Mouse (Mus musculus) spleen, postnatal 10 days (tissue): Measurements from ENCODE around the gene G430095P16Rik.

Experiments
- DNase-seq, 2 experiments: peaks; one replicate each; pipeline ENCODE4 v3.0.0; 2021 to 2022; ENCODE audit warnings: low spot score in 2 of 2

Gene G430095P16Rik

DNA sequence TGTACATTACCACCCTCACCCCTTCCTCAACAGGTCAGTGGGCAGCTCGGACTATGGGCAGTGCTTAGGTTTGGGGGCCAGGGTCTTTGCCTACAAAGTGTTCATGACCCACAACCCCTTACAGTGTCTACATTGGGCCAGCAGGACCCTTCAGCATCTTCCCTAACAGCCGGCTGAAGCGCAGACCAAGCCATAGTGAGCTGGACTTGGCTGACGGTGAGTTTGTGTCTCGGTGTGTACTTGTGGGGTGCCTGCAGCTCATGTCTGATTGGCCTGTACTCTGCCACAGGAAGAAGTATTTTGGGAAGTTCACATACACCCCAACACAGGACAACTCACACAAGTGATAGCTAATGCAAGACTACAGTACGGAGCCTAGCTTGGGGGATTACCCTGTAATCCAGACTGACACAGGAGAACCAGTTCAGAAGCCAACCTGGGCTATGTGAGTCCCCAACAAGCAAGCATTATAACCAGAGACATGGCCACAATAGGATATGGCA lies 19.8 kb upstream of the G430095P16Rik start:
- DNase-seq = peak; percentile 46 to 73

GRCm38 (mm10) chr8:84703466-84704249 lies 19.1 kb upstream of the G430095P16Rik start:
- peak; percentile 63 to 67 for DNase-seq

GRCm38 (mm10) chr8:84704356-84704755 lies 18.5 kb upstream of the G430095P16Rik start:
- peak; percentile 90 to 94 for DNase-seq

DNA sequence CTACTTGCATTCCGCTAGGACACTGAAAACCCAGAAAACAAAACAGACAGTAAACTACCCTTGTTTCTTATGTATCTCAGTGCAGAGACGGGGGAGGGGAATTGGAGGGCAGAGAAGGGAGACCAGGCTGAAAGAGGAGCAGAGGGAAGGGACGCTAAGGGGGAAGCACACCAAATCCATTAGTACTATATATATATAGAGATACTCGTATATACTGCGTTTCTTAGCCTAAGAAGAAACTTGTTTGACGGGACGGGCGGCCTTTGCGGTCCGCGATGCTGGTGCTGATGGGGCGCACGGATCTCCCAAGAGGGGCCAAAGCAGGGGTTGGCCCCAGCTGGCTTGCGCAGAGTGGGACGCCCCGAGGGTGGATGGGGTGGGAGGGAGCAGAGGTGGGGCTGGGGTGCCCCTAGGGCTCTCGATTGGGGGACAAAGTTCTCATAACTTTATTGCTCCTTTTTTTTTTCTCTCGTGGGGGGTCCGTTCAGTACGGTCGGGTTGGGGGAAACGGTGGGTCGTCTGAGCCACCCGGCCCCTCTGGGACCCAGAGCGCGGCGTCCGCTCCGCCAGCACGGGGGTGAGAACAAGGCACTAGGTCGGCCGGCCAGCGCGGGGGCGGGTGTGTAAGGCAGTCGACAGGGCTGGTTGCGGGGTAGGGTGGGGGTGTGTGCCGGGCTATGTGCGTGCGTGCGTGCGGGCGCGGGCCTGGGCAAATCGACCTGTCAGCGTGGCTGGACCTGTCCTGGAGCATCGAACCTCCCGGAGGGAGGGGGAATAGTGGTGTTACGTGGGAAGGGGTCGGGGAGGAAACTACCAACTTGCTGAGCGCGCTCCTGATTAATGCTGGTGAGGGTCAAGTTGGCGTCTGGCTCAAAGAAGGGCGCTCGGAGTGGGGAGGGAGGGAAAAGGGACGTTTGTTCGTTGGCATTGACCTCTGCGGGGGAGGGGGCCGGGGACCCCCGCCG lies 17.7 kb upstream of the G430095P16Rik start:
- DNase-seq = peak; percentile 80 to 82

- DNase-seq = no peak
Measured at GRCm38 (mm10) chr8:84705960-84706359, 16.8 kb upstream of the G430095P16Rik start.

DNA sequence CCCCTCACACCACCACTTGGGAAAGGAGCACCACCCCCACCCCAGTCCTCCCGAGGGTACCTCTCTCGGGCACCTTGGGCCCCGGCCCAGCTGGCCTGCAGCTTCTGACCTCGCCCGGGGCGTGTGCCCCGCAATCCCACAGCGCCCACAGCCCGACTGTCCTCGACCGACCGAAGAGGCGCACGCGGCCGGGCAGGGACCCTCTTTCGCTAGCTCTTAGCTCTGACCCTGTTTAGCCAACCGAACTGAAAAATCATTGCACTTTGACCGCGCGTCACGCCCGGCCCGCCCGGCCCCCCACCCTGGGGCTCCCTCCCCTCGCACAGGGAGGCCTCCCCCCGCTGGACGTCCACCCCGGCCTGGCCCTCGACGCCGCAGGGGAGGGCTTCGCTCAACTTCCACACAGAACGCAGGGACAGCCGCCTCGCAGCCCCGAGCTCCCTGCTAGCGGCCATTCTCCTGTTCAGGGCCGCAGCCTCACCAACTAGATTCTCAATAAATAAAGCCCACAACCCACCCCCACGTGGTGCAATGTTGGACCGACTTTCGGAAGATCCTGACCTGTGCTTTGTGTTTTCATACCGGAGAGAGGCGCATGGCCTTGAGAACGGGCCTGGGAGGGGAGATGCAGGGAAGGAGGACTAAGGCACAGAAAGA lies 16.1 kb upstream of the G430095P16Rik start:
- peak; percentile 59 to 61 for DNase-seq

DNA sequence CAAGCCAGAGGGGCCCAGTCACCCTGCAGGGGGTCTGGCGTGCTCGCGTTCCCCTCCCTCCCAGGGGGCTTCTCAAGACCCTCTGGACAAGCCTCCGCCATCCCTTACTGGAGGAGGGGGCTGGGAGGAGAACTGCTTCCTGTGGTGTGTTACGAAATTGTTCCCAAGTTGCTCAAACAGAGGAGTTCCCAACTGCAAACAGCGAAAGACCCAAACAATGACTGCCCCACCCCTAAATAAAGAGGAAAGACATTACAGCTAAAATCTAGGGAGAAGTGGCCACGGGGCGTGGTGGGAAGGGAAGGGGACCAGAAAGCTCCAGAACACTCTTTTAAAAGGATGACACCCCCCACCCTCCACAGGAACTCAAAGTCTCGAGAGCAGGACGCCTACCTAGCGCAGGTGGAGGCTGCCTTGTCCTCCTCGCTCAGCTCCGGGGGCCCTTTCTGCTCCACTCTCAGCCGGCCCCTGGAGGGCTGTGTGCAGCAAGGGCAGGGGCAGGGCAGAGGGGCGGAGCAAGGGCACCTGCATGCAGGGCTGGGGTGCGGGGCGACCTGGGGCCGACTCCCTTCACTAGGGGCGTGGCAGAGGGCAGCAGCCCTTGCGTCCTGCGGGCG lies 15.4 kb upstream of the G430095P16Rik start:
- DNase-seq = peak; percentile 76 to 85

- DNase-seq = peak in 1 of 2 experiments; percentile 44
Measured at GRCm38 (mm10) chr8:84708071-84708541, 14.7 kb upstream of the G430095P16Rik start.

GRCm38 (mm10) chr8:84708774-84709475 lies 13.9 kb upstream of the G430095P16Rik start:
- peak; percentile 87 to 92 for DNase-seq

GRCm38 (mm10) chr8:84709931-84710330 lies 12.9 kb upstream of the G430095P16Rik start:
- DNase-seq = no peak

- DNase-seq = no peak
Measured at GRCm38 (mm10) chr8:84711312-84711711, 11.5 kb upstream of the G430095P16Rik start.

DNA sequence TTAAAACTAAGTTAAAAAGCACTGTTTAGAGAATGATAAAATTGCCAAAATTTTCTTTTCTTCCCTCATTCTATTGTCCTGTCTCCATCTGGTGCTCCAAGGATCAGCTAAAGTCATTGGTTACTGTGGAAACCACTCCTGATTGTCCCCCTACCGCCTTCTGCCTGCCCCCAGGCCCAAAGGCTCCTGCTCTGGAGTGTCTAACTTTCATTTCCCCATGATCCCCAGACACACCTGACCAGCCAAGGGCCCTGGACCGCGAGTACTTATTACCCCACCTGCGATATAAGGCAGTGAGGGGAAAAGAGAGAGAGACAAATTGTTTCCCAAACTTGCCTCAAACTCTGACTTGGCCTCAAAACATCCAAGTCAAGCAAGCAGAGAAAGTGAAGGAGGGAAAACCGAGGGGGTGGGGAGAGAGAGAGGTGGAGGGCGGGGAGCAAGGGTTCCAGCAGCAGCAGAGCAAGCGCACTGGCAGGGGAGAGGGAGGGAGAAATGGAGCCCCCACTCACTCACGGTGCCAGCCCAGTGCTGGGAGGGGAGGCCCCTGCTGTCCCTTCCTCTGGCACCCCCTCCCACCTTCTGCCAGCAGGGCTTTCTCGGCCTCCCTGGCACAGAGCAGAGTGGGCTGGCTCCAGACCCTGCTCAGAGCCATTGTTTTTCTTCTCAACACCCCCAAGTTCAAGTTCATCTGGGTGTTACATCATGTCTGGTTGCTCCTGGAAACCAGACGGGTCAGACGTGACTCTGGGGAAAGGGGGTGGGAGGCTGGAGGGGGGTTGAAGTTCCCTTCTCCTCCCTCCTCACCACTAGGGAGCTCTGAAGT lies 10.7 kb upstream of the G430095P16Rik start:
- no peak for DNase-seq

DNA sequence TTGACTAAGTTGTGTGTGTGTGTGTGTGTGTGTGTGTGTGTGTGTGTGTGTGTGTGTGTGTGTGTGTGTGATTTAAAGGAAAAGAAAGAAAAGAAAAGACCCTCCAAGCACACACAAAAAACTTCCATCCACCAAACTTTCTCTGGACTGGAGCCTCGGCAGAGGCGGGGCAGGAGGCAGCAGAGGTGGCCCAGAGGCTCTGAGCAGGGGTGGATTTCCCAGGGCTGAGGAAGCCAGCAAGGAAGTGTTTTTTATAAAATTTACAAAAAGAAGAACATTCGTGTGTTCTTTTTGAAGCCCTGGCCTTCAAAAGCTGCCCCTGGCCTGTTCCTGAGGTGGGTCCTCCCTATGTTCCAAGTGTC lies 10.1 kb upstream of the G430095P16Rik start:
- DNase-seq = no peak

GRCm38 (mm10) chr8:84713381-84713780 lies 9.4 kb upstream of the G430095P16Rik start:
- no peak for DNase-seq

- no peak for DNase-seq
Measured at GRCm38 (mm10) chr8:84714161-84714560, 8.6 kb upstream of the G430095P16Rik start.

- no peak for DNase-seq
Measured at GRCm38 (mm10) chr8:84715893-84716468, 6.8 kb upstream of the G430095P16Rik start.

DNA sequence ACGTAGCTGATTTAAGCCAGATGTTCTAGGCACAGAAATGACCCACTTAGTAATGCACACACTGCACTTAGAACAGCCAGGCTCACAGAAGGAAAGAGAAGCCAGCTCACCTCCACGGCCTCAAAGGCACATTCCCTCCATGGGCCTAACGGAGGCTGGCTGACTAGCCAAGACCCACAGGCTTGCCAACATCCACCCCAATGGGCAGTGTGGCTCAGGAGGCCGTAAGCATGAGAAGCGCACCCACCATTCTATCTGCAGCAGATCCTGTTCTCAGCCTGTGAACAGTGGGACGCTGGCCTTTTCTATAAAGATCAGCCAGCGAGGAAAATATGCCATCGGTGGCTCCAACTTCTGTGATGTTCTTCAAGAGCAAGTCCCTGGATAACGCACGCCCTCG lies 6.0 kb upstream of the G430095P16Rik start:
- no peak for DNase-seq

GRCm38 (mm10) chr8:84718476-84718875 lies 4.3 kb upstream of the G430095P16Rik start:
- no peak for DNase-seq

DNA sequence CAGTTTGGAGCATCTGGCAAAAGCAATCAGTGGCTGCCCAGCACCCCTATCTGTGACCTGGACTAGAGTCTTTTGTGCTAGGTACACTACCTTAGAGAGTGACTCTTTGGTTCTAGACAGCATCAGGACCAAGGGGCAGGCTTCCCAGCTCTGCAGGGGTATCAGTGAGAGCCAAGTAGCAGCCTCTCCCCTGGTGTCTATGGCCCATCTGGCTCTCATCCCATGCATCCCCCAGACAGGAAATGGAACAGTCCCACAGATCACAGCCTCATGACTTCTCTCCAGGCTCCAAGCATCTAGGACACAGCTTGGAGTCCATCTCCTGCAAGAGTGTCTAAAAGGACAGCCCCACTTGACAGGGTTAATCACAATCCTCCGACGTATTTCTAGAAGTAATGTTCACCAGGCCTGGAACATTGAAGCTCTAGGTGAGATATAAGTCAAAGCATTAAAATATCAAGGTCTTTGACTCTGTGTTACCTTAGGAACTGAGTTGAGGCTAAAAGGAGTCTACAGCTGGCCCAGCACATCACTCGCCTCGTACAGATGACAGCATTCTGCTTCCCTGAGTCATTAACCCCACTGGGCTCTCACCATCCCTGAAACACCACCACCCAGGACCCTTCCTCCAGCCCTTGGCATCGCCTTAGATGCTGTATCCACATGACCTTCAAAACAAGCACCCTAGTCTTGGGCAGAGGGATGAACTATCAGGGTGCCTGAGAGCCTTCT lies 3.7 kb upstream of the G430095P16Rik start:
- DNase-seq = no peak
